Mouse (Mus musculus) megakaryocyte-erythroid progenitor cell, adult 5-6 weeks (primary cell): ENCODE data around the gene Sh2d1b1. TPM values are rescaled to one million over a fixed set of nuclear protein-coding genes. Genes with fewer than 3 reads are reported as not detected.
A peak's percentile ranks its signal among the peaks of the same experiment; 100 is the strongest.

Experiments used
- ATAC-seq: replicated peaks from 2 replicates; pipeline ENCODE4 v1.8.0; 2016; ENCODE audit warnings: mild to moderate bottlenecking, inconsistent platforms; ENCODE audit not compliant: severe bottlenecking, poor library complexity, low FRiP score, low TSS enrichment
- total RNA-seq, 2 experiments: library from RNA; stranded (forward) in 1 of 2; stranded (reverse) in 1 of 2; fragments of 200-1000, 215-1000 nt in 1 of 2; fragments of >200 nt in 1 of 2; fragmentation: Nextera tagmentation in 1 of 2; gene quantifications; 2 replicates each; pipeline ENCODE4 v1.2.3; 2014 to 2017

Gene Sh2d1b1
- total RNA-seq (2014; fragmentation: Nextera tagmentation) = not detected in 2 replicates
- total RNA-seq (2017) = not detected in 2 replicates

- ATAC-seq = peak; percentile 26; the same call in 1 of the 2 replicates
These were observed at the start of gene Sh2d1b1 for GRCm38 (mm10) chr1:170277016-170277415. Sh2d1b1 (plus strand) TSS chr1:170277320.

- peak; percentile 86 for ATAC-seq
These were observed 44.4 kb upstream of the Sh2d1b1 start, which contains the start of gene Sh2d1b2 for GRCm38 (mm10) chr1:170232688-170233087. Sh2d1b2 (plus strand) TSS chr1:170232749.

- no peak for ATAC-seq
These were observed 32.1 kb upstream of the Sh2d1b1 start for GRCm38 (mm10) chr1:170245016-170245415.

GRCm38 (mm10) chr1:170254893-170255559 is 22.1 kb upstream of the Sh2d1b1 start:
- ATAC-seq = peak; percentile 35; the same call in 1 of the 2 replicates

- ATAC-seq = peak; percentile 100
These were observed 21.6 kb upstream of the Sh2d1b1 start for GRCm38 (mm10) chr1:170255560-170255910.

GRCm38 (mm10) chr1:170270281-170270680 is 6.8 kb upstream of the Sh2d1b1 start:
- ATAC-seq = no peak

GRCm38 (mm10) chr1:170270696-170271095 is 6.4 kb upstream of the Sh2d1b1 start:
- no peak for ATAC-seq

- no peak for ATAC-seq
These were observed 3.9 kb upstream of the Sh2d1b1 start for GRCm38 (mm10) chr1:170273252-170273651.

- no peak for ATAC-seq
These were observed 5.5 kb downstream of the Sh2d1b1 start for GRCm38 (mm10) chr1:170282415-170283129.

- ATAC-seq = peak; percentile 78
These were observed 15.3 kb downstream of the Sh2d1b1 start for GRCm38 (mm10) chr1:170292239-170292951.

- ATAC-seq = no peak
These were observed 16.1 kb downstream of the Sh2d1b1 start for GRCm38 (mm10) chr1:170293257-170293656.

- ATAC-seq = no peak
These were observed 17.9 kb downstream of the Sh2d1b1 start for GRCm38 (mm10) chr1:170294786-170295570.

GRCm38 (mm10) chr1:170299496-170299895 is 22.4 kb downstream of the Sh2d1b1 start:
- ATAC-seq = no peak

- ATAC-seq = no peak
These were observed 24.6 kb downstream of the Sh2d1b1 start for GRCm38 (mm10) chr1:170301686-170302085.

GRCm38 (mm10) chr1:170302456-170302855 is 25.3 kb downstream of the Sh2d1b1 start:
- no peak for ATAC-seq

- no peak for ATAC-seq
These were observed 26.0 kb downstream of the Sh2d1b1 start for GRCm38 (mm10) chr1:170303103-170303502.

- no peak for ATAC-seq
These were observed 27.9 kb downstream of the Sh2d1b1 start for GRCm38 (mm10) chr1:170305002-170305401.

- ATAC-seq = no peak
These were observed 29.1 kb downstream of the Sh2d1b1 start, which contains the start of gene Gm7694 for GRCm38 (mm10) chr1:170306232-170306631. Gm7694 (minus strand) TSS chr1:170306332.

- ATAC-seq = no peak
These were observed 31.4 kb downstream of the Sh2d1b1 start, which contains the start of gene Spata46 for GRCm38 (mm10) chr1:170308503-170308902. Spata46 (plus strand) TSS chr1:170308803.
